Mouse (Mus musculus): ENCODE measurements around the gene Map2k7. TPM values are rescaled to one million over a fixed set of nuclear protein-coding genes. Genes with fewer than 3 reads are reported as not detected.

Map2k7 gene
- polyA plus RNA-seq (2015; fragmentation: Illumina TruSeq; extraction: RNeasy Lipid Tissue Mini Kit (QIAGEN cat#74804); ENCODE audit: low read depth, low replicate concordance), result 57.1 TPM

DNA sequence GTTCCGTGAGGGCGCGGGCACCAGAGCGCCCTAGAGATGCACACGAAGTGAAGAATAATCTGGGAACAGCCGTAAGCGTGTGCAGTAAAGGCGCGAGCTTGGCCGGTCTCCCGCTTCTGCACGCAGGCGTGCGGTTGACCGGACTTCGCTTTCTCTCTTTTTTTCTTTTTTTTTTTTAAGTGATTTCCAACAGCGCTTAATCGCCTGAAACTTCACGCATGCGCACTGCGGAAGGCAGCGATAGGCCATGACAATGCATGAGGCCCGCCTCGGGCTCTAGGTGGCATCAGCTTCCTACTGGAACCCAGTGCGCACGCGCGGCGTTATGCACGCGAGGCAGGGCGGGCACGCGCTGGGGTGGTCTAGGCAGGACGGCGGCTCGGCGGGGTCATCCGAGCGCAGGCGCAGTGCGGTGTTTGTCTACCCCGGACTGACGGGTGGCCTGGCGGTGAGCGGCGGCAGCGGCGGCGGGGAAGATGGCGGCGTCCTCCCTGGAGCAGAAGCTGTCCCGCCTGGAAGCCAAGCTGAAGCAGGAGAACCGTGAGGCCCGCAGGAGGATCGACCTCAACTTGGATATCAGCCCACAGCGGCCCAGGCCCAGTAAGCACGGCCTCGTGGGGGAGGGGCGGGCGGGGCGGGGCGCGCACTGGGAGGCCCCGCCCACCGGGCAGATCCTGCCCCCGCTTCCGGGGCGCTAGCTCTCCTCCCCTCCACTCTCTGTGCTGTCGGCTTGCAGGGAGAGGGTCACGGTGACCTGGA is at the start of gene Map2k7, which contains the start of gene Gm49320:
Gene Map2k7 (plus strand): TSS at position 307 of the 759 bp plus-strand sequence.
Gene Gm49320 (plus strand): TSS at position 432 of the 759 bp plus-strand sequence.

GRCm38 (mm10) chr8:4216791-4217621 is 21.5 kb upstream of the Map2k7 start, which contains the start of gene Prr36:
TSS of gene Prr36 (minus strand) at chr8:4217459.

GRCm38 (mm10) chr8:4226739-4227347 is 11.7 kb upstream of the Map2k7 start, which contains the start of gene Lrrc8e:
TSS of gene Lrrc8e (plus strand) at chr8:4226827.

GRCm38 (mm10) chr8:4247951-4248540 is 9.5 kb downstream of the Map2k7 start, which contains the start of gene Tgfbr3l:
TSS of gene Tgfbr3l (plus strand) at chr8:4248214.

GRCm38 (mm10) chr8:4252934-4253841 is 14.6 kb downstream of the Map2k7 start, which contains the start of gene Snapc2:
TSS of gene Snapc2 (plus strand) at chr8:4253080.

GRCm38 (mm10) chr8:4259125-4259804 is 20.7 kb downstream of the Map2k7 start, which contains the start of gene Ctxn1:
TSS of gene Ctxn1 (minus strand) at chr8:4259274.

GRCm38 (mm10) chr8:4275275-4276110 is 37.0 kb downstream of the Map2k7 start, which contains the start of gene Timm44:
TSS of gene Timm44 (minus strand) at chr8:4275913.

Other genes starting within 250 kb of the Map2k7 start
- 0.95 TPM for gene Cd209f, start 132.9 kb upstream of the Map2k7 start, polyA plus RNA-seq (2015; fragmentation: Illumina TruSeq; extraction: RNeasy Lipid Tissue Mini Kit (QIAGEN cat#74804); ENCODE audit: low read depth, low replicate concordance)
- gene Cd209g, start 104.6 kb upstream of the Map2k7 start, polyA plus RNA-seq (2015; fragmentation: Illumina TruSeq; extraction: RNeasy Lipid Tissue Mini Kit (QIAGEN cat#74804); ENCODE audit: low read depth, low replicate concordance), result not detected
- gene Evi5l, start 72.2 kb upstream of the Map2k7 start, polyA plus RNA-seq (2015; fragmentation: Illumina TruSeq; extraction: RNeasy Lipid Tissue Mini Kit (QIAGEN cat#74804); ENCODE audit: low read depth, low replicate concordance), result 66.6 TPM
- 12.3 TPM for gene Prr36, start 21.3 kb upstream of the Map2k7 start, polyA plus RNA-seq (2015; fragmentation: Illumina TruSeq; extraction: RNeasy Lipid Tissue Mini Kit (QIAGEN cat#74804); ENCODE audit: low read depth, low replicate concordance)
- gene Lrrc8e, start 11.9 kb upstream of the Map2k7 start, polyA plus RNA-seq (2015; fragmentation: Illumina TruSeq; extraction: RNeasy Lipid Tissue Mini Kit (QIAGEN cat#74804); ENCODE audit: low read depth, low replicate concordance), result not detected
- gene Gm49320, start 125 bp downstream of the Map2k7 start, polyA plus RNA-seq (2015; fragmentation: Illumina TruSeq; extraction: RNeasy Lipid Tissue Mini Kit (QIAGEN cat#74804); ENCODE audit: low read depth, low replicate concordance), result 1.7 TPM
- gene Tgfbr3l, start 9.5 kb downstream of the Map2k7 start, polyA plus RNA-seq (2015; fragmentation: Illumina TruSeq; extraction: RNeasy Lipid Tissue Mini Kit (QIAGEN cat#74804); ENCODE audit: low read depth, low replicate concordance), result 6.5 TPM
- 40.7 TPM for gene Snapc2, start 14.3 kb downstream of the Map2k7 start, polyA plus RNA-seq (2015; fragmentation: Illumina TruSeq; extraction: RNeasy Lipid Tissue Mini Kit (QIAGEN cat#74804); ENCODE audit: low read depth, low replicate concordance)
- 546 TPM for gene Ctxn1, start 20.5 kb downstream of the Map2k7 start, polyA plus RNA-seq (2015; fragmentation: Illumina TruSeq; extraction: RNeasy Lipid Tissue Mini Kit (QIAGEN cat#74804); ENCODE audit: low read depth, low replicate concordance)
- 73.6 TPM for gene Timm44, start 37.2 kb downstream of the Map2k7 start, polyA plus RNA-seq (2015; fragmentation: Illumina TruSeq; extraction: RNeasy Lipid Tissue Mini Kit (QIAGEN cat#74804); ENCODE audit: low read depth, low replicate concordance)
- gene Ccl25, start 86.5 kb downstream of the Map2k7 start, polyA plus RNA-seq (2015; fragmentation: Illumina TruSeq; extraction: RNeasy Lipid Tissue Mini Kit (QIAGEN cat#74804); ENCODE audit: low read depth, low replicate concordance), result 14.3 TPM
- gene Elavl1, start 86.7 kb downstream of the Map2k7 start, polyA plus RNA-seq (2015; fragmentation: Illumina TruSeq; extraction: RNeasy Lipid Tissue Mini Kit (QIAGEN cat#74804); ENCODE audit: low read depth, low replicate concordance), result 28.6 TPM

All from brain, adult 10 weeks (tissue).